Mouse (Mus musculus) adrenal gland, postnatal 10 days (tissue): ENCODE results near the gene Tbl3. TPM values are rescaled to one million over a fixed set of nuclear protein-coding genes. Genes with fewer than 3 reads are reported as not detected.

Source experiments
- DNase-seq: peaks from one replicate; pipeline ENCODE4 v3.0.0; 2021; ENCODE audit warnings: mixed read lengths
- long read RNA-seq, 2 experiments: library from polyadenylated mRNA; stranded (forward); transcript quantifications; one replicate each; pipeline ENCODE4 v2.0.0; 2021
- total RNA-seq, 2 experiments: library from RNA; stranded (reverse); gene quantifications; 2 replicates each; pipeline ENCODE4 v1.2.3; 2021

The Tbl3 gene
- 10 to 100 TPM; 39.1 to 39.9 TPM for total RNA-seq
- long read RNA-seq, experiment 1, full-length matches to known transcripts = 70 of 84 reads
- long read RNA-seq, experiment 1, partial matches to known transcripts = 8 of 84 reads
- long read RNA-seq, experiment 1, other reads (novel, unspliced or antisense) = 6 of 84 reads
- long read RNA-seq, experiment 2, full-length matches to known transcripts = 24 of 35 reads
- long read RNA-seq, experiment 2, partial matches to known transcripts = 1 of 35 reads
- long read RNA-seq, experiment 2, other reads (novel, unspliced or antisense) = 10 of 35 reads

DNA sequence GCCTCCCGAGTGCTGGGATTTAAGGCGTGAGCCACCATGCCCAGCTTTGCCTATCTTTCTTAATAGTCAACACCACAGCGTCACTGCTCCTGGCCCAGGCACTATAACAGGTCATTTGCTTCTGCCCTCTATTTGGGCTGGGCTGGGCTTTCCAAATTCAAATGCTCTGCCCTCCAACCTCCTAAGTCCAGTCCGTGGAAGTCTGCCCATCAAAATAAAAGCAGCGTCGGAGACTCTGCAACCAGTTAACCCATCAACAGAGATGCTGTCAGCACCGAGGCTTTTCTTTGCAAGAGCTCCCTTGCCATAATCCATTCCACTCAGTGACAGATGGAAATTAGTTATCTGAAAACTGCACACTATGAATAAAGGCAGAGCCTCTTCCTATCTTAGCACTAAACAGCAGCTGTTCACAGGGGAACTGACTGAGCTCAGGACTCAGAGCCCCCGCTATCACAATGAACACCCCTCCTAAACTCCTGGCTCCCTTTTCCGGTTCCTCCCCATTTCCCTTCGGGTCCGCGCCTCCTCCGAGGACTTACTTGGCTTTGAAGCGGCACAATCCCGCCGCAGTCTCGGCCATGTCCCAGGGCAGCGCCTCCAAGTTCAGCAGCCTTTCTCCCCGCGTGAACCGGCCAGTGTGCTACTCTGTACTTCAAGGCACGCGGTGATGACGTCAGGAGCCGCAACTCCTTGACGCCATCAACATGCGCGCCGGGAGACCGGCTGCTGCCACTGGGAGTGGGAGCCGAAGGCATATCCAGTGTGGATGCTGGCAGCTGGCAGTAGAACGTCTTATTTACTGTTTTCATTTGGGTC, at the start of gene Tbl3:
Tbl3 (minus strand) TSS at position 679 of the 819 bp plus-strand sequence.
- DNase-seq = peak; percentile 97

DNA sequence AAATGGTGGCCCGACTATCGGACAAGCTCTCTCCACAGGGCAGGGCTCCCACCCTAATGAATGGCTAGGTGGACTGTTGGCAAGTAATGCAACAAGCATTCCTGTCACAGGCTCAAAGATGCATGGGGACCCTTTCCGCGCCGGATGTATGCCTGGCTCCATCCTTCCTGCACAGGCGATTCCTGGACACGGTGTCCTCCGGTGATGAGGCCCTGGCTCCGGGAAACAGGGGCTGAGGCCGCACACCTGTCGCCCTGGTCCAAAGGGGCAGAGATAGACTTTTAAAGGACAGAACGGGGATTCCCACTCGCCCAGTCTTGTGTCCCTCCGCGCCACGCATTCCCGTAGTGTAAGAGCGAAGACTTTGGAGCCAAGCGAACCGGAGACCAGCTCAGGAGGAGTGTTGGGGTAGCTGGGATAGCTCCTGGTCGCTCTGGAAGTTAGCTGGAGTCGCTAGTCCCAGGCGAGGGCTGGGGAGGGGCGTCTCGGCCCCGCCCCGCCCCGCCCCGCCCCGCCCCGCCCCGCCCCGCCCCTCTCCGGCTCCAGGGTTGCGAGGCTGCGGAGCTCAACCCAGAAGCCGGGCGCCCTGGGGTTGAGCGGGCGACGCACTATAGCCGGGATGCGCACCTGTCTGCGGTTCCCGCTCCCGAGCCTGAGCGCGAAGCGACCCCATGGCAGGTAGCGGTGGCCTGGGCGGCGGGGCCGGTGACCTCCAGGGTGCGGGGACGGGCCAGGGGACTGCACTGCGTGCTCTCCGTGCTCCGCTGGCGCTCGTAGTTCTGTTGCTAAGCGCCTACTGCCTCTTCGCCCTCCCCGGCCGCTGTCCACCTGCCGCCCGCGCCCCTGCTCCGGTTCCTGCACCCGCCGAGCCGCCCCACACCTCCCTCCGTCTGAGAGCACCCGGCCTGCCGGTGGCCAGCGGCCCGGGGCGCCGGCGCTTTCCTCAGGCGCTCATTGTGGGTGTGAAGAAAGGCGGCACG, 45.2 kb upstream of the Tbl3 start, which contains the start of gene Hs3st6:
Hs3st6 (plus strand) TSS at position 574 of the 980 bp plus-strand sequence.
- peak; percentile 53 for DNase-seq

DNA sequence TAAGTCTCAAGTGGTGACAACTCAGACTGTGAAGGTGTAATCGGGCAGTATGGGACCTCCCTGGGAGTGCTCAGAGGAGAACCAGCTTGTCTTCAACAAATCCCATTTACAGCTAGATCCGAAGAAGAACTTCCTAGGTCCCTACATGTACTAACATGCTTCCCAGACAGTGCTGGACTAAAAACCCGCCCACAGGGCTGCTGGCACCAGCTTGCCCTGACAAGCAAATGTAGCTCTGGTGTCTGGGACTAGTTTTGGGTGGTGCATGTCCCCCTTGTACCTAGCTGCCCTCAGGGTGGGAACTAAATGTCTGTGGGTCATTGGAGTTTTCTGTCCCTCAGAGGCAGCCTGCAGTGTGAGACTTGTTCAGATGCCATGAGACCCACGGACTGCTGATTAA, 44.1 kb upstream of the Tbl3 start:
- no peak for DNase-seq

DNA sequence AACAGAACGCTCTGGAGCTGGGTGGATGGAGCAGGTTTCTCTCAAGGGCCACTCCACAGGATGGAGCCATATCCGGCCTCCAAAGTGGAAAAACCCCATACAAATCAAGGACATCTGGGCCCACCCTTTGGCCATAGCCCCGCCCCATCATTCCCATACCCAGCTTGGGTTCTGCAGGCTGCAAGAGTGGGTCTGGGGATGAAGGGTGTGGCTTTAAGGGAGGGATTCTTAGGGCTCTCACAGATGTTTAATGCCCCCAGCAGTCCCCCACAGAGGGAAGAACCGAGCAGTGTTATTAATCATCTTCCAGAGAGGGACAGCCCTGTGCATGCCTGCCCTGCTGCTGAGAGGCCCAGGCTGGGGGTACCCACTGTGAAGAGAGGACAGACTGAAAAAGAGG, 39.5 kb upstream of the Tbl3 start:
- DNase-seq = no peak

DNA sequence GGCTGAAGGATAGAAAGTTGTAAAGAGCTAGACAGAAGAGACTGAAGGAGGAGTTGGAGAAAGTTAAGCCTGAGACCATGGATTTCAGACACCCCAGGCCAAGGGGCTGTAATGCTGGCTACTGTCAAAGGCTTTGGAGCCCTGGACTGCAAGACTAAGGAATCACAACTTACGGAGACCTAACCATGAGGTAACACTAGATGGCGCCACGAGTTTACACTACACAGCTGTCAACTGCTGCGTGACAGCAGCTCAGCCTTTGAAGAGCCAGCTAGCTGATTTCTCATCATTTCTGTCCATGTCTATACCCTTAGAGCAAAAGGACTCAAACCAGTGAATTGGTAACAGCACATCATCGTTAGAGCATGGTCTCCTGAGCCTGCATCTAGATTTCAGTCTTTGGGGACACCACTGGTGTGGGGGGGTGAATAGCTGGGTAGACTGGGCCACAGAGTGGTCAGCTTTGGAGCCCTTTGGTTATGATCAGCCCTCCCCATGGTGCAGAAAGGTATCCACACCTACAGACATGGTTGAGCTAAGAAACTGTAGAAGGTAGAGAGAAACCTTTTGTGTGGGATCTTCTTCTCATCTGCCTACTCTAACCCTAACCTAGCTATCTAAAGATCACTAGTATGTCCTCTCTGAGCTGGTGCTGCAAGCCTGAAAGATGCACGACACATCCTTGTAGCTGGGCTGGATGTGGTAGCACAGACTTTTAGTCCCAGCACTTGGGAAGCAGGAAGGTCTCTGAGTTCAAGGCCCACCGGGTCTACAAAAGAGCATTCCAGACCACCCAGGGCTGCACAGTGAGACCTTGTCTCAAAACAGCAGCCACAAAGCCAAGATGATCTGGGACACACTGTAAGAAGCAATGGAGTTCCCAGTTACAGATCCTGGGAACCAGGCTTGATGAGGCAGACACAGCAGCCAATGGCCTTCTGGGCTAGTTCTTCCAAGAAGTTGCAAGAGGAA, 38.4 kb upstream of the Tbl3 start:
- DNase-seq = peak; percentile 89

DNA sequence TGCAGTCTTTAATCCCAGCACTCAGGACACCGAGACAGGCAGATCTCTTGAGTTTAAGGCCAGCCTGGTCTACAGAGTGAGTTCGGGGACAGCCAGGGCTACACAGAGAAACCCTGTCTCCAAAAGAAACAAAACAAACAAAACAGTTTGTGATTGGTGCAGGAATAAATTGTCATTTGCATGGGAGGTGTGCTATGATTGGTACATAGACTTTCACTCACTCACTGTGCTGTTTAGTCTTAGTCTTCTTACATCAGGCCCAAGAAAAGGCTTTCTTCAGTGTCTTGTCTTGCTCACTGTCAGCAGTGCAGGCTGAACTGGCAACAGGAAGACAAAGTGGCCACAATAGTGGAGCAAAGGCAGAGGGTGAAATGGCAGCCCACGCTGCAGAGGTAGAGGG, 36.9 kb upstream of the Tbl3 start:
- DNase-seq = no peak

DNA sequence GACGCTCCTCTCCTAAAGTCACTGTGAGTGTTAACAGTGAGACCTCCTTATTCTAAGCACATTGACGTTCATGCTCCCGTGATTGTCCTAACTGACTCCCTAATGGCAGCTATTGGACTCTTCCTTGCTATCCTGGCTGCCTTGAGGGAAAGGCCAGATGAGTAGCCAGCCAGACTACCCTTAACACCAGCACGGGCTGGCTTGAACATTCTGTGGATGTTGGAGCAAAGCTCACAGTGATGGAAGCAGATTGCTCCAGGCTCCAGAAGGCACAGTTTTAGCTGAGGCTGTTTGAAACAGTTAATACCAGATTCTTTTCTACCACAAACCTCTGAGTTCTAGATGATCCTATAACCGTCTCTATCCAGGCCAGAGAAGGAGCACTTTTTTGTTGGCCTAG, 36.4 kb upstream of the Tbl3 start:
- no peak for DNase-seq

DNA sequence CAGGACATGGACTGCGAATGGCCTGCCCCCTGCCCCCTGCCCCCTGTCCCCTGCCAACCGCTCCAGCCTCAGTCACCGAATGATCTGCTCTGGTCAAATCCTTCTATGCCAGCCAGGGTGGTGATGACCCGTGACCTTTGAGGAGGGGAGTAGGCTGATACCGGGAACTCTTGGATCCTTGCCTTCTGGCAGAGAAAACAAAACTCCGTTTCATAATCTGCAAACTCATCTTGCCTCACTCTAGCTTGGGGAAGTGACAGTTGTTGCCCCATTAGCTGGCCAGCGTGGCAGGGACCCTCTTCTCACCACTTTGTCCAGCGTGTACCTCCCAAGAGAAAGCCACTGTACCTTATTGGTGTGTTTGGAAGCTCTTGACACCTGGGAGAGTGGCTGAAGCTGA, 34.8 kb upstream of the Tbl3 start:
- peak; percentile 51 for DNase-seq

DNA sequence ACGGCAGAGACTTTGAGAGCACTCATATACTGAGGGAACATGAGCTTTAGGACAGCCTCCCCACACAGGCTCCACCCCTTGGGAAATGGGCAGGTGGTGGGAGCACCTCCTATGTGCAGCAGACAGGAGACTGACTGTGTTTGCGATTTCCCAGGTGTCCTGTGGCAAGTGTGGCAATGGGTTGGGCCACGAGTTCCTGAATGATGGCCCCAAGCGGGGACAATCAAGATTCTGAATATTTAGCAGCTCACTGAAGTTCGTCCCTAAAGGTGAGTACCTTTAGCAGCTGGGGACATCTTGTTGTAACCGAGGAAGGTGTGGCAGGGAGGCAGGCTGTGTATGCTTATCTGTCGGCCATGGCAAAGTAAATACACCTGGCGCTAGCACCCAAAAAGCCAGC, 32.5 kb upstream of the Tbl3 start:
- DNase-seq = no peak

DNA sequence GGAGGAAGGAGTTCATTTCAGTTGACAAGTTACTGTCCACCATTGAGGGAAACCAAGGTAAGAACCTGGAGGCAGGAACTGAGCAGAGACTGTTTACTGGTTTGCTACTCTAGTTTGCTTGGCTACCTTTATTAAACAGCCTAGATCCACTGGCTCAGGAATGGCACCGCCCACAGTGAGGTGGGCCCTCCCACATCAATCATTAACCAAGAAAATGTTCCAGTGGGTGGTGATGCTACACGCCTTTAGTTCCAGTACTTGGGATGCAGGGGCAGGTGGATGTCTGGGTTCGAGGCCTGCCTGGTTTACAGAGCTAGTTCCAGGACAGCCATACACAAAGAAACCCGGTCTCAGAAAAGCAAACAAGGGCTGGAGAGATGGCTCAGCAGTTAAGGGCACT, 30.8 kb upstream of the Tbl3 start:
- DNase-seq = no peak

DNA sequence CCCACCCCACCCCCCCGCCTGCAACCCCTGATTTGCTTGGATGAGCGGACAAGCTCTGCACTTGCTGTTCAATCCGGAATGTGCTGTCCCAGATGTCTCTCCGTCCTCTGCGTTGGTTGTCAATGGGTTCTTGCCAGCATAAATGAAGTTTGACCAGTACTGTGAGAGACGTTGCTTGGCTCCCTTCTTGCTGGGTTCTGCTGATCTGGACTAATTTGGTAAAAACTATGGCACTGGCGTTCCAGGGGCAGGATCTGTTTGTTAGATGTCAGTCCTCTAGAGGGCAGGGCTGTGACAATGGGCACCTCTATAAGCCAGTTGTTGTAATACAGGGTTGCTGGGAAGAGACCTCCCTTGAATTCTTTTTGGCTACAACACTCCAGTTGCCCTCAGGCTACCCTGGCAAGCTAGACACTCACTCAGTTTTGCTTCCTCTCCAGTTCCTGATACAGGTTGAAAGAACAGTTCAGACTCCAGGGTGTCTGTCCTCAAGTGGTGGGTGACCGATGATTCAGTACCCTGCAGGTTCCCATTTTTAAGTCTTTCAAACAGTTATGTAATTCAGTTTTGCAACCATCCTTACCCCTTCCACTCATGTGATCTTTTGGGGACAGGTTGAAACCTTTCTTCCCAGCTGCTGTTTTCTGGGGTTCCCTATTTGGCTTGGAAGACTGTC, 29.8 kb upstream of the Tbl3 start:
- DNase-seq = no peak

DNA sequence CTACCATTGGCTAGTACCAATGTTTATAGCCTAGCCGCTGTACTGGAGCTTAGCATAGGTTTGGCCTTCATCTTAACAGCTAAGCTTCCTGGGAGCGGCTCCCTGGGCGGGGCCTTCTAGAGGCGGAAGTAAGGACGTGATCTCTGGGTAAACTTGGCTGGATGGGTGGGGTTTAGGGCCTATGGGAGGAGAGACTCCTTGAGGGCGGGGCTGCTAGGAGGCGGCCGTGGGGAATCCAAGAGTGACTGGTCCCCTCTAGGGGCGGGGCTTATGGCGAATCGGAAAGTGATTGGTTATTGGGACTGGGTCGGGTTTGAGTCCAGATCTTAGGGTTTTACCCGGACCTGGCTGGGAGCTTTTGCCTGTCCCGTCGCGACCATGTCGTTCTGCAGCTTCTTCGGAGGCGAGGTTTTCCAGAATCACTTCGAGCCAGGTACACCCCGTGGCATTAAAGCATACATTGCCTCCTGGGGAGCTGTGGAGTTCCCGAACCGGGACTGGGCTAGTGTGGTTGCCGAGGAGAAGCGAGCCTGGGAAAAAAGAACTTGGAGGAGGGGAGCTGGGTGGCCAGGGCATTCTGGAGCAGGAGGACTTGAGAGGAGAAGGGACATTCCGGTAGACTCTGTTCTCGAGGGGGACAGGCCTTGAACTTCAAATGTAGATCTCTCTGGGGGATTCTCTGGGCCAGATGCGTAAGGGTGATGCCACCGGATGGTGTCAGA, 29.0 kb upstream of the Tbl3 start, which contains the start of gene Msrb1:
Msrb1 (plus strand) TSS at position 313 of the 722 bp plus-strand sequence.
- peak; percentile 97 for DNase-seq

DNA sequence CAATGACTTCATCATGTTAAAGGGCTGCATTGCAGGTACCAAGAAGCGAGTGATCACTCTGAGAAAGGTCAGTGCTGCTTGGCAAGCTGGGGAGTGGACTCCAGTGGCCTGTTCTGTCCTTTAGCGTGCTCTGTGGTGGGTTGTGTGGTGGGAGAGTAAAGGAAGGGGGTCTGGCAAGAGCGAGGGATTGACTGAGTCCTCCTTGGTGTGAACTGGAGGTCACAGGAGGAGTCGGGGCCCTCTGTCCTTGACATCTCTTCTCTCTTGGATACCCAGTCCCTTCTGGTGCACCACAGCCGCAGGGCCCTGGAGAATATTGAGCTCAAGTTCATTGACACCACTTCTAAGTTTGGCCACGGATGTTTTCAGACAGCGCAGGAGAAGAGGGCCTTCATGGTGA, 28.0 kb upstream of the Tbl3 start:
- DNase-seq = no peak

DNA sequence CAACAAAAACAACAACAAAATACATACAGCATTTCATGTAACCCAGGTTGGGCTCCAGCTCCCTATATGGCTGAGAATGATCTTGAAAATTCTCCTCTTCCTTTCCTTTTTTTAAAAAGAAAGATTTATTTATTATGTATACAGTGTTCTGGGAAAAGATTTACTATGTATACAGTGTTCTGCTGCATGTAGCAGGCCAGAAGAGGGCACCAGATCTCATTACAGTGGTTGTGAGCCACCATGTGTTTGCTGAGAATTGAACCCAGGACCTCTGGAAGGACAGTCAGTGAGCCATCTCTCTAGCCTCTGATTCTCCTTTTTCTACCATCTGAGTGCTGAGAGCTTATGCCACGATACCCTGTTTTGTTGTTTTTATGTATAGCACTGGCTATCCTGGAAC, 27.1 kb upstream of the Tbl3 start:
- DNase-seq = no peak

DNA sequence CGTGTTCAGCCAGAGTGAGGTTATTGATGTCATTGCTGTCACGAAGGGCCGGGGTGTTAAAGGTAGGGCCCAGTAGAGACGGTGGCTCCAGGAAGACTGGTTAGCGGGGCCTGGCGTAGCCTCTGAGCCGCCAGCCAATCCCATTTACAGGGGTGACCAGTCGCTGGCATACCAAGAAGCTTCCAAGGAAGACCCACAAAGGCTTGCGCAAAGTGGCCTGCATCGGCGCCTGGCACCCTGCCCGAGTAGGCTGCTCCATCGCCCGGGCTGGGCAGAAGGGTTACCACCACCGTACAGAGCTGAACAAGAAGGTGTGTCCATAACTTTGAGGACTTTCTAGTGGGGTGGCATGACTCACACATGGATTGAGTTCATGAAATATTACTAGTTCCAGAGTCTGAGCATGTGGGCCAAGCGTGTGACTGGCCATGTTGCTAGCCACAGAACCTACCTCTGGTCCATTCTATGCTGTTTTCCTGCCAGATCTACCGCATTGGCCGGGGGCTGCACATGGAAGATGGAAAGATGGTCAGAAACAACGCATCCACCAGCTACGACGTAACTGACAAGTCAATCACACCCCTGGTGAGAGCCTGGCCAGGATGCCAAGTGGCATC, 26.1 kb upstream of the Tbl3 start:
- DNase-seq = no peak

DNA sequence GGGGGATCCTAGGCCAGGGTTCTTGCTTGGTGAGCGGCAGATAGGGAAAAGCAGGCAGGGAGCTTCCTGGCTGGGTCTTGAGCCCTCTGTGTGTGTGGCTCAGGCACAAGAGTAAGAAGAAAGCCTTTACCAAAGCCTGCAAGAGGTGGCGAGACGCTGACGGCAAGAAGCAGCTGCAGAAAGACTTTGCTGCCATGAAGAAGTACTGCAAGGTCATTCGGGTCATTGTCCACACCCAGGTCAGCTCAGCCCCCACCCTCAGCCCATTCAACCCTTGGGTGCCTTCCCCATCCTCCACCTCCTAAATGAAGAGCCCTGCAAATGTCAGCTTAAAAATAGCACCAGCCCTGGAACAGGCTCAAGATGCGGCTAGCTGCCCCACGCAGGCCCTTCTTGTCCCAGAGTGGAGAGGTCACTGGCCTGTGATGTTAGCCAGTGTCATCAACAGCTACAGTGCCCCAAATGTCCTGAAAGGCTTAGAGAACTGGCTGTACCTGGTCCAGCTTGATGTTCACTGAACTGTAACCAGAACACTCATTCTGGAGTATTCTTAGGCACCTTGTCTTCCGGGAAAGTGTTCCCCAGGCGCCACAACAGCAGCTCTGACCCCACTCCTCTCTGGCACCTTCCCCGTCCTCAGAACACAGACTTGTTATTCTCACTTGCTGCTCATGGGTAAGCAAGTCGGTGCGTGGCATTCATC, 24.9 kb upstream of the Tbl3 start:
- no peak for DNase-seq

DNA sequence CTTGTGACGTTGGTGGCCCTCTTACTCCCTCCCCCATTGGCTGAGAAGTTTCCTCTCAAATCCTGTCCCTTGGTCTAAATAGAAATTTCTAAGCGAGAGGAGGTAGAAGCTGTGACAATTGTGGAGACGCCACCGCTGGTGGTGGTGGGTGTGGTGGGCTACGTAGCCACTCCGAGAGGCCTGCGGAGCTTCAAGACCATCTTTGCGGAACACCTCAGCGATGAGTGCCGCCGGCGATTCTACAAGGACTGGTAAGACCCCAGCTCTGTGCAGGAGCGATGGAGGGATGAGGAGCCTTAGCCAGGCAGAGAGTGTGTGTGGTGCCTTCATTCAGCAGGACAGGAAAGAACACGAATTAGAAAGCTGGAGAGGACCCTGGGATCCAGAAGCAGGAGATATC, 23.3 kb upstream of the Tbl3 start:
- DNase-seq = no peak

DNA sequence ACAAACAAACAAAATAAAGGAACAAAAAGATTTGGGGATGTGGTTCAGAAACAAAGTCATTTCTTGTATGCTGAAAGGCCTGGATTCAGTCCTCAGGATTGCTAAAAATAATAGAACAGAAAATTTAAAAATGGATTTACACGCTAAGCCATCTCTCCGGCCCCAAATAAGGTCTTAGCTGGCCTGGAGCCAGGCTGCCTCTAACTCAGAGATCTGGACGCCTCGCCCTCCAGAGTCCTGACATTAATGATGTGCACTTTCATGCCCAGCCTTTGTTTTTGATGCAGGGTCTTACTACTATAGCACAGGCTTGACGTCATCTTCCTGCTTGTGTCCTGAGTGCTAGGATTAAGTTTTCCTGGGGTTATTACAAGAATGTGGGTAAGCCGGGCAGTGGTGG, 21.6 kb upstream of the Tbl3 start:
- no peak for DNase-seq

DNA sequence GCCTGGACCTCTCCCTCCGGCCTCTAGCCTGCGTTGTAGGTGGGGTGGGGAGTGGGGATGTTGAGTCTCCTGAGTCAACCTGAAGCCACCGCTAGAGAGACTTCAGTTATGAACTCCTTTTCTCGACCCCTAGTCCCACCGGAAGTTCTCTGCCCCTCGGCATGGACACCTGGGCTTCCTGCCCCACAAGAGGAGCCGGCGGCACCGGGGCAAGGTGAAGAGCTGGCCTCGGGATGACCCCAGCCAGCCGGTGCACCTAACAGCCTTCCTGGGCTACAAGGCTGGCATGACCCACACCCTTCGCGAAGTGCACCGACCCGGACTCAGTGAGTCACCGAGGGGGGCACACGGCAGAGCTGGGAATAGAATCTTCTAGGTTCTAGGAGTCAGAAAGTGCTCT, 20.7 kb upstream of the Tbl3 start:
- no peak for DNase-seq
